Comparison of ENCODE assay signal across 10 mouse cellular contexts in genomic region chr4:119127229-119127628, GRCm38 (mm10). TPM values are rescaled to one million over a fixed set of nuclear protein-coding genes. Genes with fewer than 3 reads are reported as not detected.
DNase-seq lines count a peak whose midpoint lies in the region; ATAC-seq and TF ChIP-seq lines count a peak whose summit lies in the region.
"Had no signal": no experiment of that assay in that cellular context is flagged by ENCODE, and none has a peak within 500 bp of the region (broad histone marks: within the 10 kb centered on the region; RNA-seq: fewer than 3 reads in every experiment).

No protein-coding gene starts in this region.

- H3K9me3 ChIP-seq in CH12.LX (replicated peaks; ENCODE audit: low read length) = no peaks in the 10 kb centered on the region
- no peaks in the 10 kb centered on the region for H3K9me3 ChIP-seq in liver, embryonic 12.5 days (replicated peaks)
- H3K9me3 ChIP-seq in kidney, embryonic 16.5 days (ENCODE audit: low read length) = no peaks in the 10 kb centered on the region
- no peaks in the 10 kb centered on the region for H3K9me3 ChIP-seq in forebrain, embryonic 13.5 days (replicated peaks)
- H3K9me3 ChIP-seq: embryonic facial prominence, embryonic 12.5 days; midbrain, embryonic 12.5 days had no signal

- H3K79me2 ChIP-seq in CH12.LX (replicated peaks; ENCODE audit: control insufficient read depth, extremely low read depth, insufficient read depth, poor library complexity, severe bottlenecking) = no peaks in the 10 kb centered on the region

- no peak for ATAC-seq in liver, embryonic 12.5 days
- ATAC-seq in kidney, embryonic 16.5 days (ENCODE audit: low FRiP score, low TSS enrichment) = no peak
- no peak for ATAC-seq in forebrain, embryonic 13.5 days

- DNase-seq in B cell, adult 2 months = peak; percentile 76 to 81
- DNase-seq in CH12.LX (ENCODE audit: extremely low read depth) = peak; percentile 77
- peak; percentile 79 for DNase-seq in naive thymus-derived CD4-positive, alpha-beta T cell, adult 2 months (ENCODE audit: low read depth)
- DNase-seq in embryo, embryonic 11 days = no peak
- no peak for DNase-seq in left cerebral cortex, postnatal 4 days

- dilution Hi-C loops in CH12.LX (cut with MboI; ENCODE audit: extremely low pct_ligation_motif_present, extremely low pct_unique_long_range_greater_than_20kb, low sequenced_read_pairs) = no loop called here

- intact Hi-C loops in left cerebral cortex, postnatal 4 days (cut with DNase I) = no loop called here

- H3K4me3 ChIP-seq in CH12.LX (replicated peaks in 1 of 3; ENCODE audit: low read depth in 2 of 3, low read length in 2 of 3, poor library complexity in 1 of 3) = no peak overlapping the region
- no peak overlapping the region for H3K4me3 ChIP-seq in liver, embryonic 12.5 days
- H3K4me3 ChIP-seq in kidney, embryonic 16.5 days (ENCODE audit: low read length) = no peak overlapping the region
- H3K4me3 ChIP-seq in forebrain, embryonic 13.5 days = no peak overlapping the region
- H3K4me3 ChIP-seq: embryonic facial prominence, embryonic 12.5 days; midbrain, embryonic 12.5 days had no signal

- WGBS in liver, embryonic 12.5 days (ENCODE audit: insufficient replicate concordance) = 32% methylated on average over 6 of the region's 6 CpGs
- WGBS in kidney, embryonic 16.5 days = 62% methylated on average over 6 of the region's 6 CpGs
- WGBS in forebrain, embryonic 13.5 days = 84% methylated on average over 6 of the region's 6 CpGs

- peaks cover 24 to 84% of the 10 kb centered on the region in 2 experiments for H3K4me1 ChIP-seq in CH12.LX (ENCODE audit: control insufficient read depth in 1 of 2, insufficient read depth in 2 of 2)
- H3K4me1 ChIP-seq in liver, embryonic 12.5 days = peaks cover 82% of the 10 kb centered on the region
- H3K4me1 ChIP-seq in kidney, embryonic 16.5 days (ENCODE audit: insufficient read depth, low read length) = no peaks in the 10 kb centered on the region; the same call in 1 of the 2 replicates
- no peaks in the 10 kb centered on the region for H3K4me1 ChIP-seq in forebrain, embryonic 13.5 days
- H3K4me1 ChIP-seq: embryonic facial prominence, embryonic 12.5 days had no signal

- peak; percentile 92 for TF ChIP-seq EP300 in CH12.LX (IDR thresholded peaks at IDR 0.05; ENCODE audit: low read length)

- H3K27me3 ChIP-seq in CH12.LX (replicated peaks) = no peaks in the 10 kb centered on the region
- H3K27me3 ChIP-seq in liver, embryonic 12.5 days (replicated peaks) = no peaks in the 10 kb centered on the region
- no peaks in the 10 kb centered on the region for H3K27me3 ChIP-seq in kidney, embryonic 16.5 days (ENCODE audit: insufficient read depth, low read length)
- H3K27me3 ChIP-seq in forebrain, embryonic 13.5 days = no peaks in the 10 kb centered on the region
- H3K27me3 ChIP-seq: embryonic facial prominence, embryonic 12.5 days; midbrain, embryonic 12.5 days had no signal

- in situ Hi-C loops in CH12.LX (cut with MboI; ENCODE audit: low pct_ligation_motif_present, low pct_unique_long_range_greater_than_20kb, low sequenced_read_pairs) = loop anchor here (10.0 kb wide), 1 partner anchor 122 kb away; no protein-coding TSS in a partner anchor

- TF ChIP-seq POLR2A in CH12.LX (IDR thresholded peaks at IDR 0.05; ENCODE audit: low read depth, low read length) = peak; percentile 18; the same call in 1 of the 2 replicates

- no peak; the same call in 1 of the 2 replicates for TF ChIP-seq RAD21 in CH12.LX (IDR thresholded peaks at IDR 0.05; ENCODE audit: low read depth, low read length)

- peak overlapping the region; percentile 52 for H3K4me2 ChIP-seq in CH12.LX (ENCODE audit: insufficient read depth, low read depth, poor library complexity, severe bottlenecking)
- peak overlapping the region; percentile 20 for H3K4me2 ChIP-seq in liver, embryonic 12.5 days
- H3K4me2 ChIP-seq in kidney, embryonic 16.5 days (replicated peaks; ENCODE audit: low read depth, low read length) = no peak overlapping the region
- H3K4me2 ChIP-seq in forebrain, embryonic 13.5 days = no peak overlapping the region
- H3K4me2 ChIP-seq: embryonic facial prominence, embryonic 12.5 days; midbrain, embryonic 12.5 days had no signal

- TF ChIP-seq CTCF in CH12.LX (conservative IDR thresholded peaks at IDR 0.05 in 1 of 2, IDR thresholded peaks at IDR 0.05 in 1 of 2; ENCODE audit: low read depth in 2 of 2, low read length in 2 of 2) = no peak

- H3K9ac ChIP-seq in CH12.LX (ENCODE audit: insufficient read depth, low read depth) = 0 out of 2 replicates have a peak overlapping the region, but pooled peaks have one; percentile 14
- H3K9ac ChIP-seq in liver, embryonic 12.5 days = no peak overlapping the region
- H3K9ac ChIP-seq in kidney, embryonic 16.5 days (replicated peaks; ENCODE audit: low read length) = no peak overlapping the region
- H3K9ac ChIP-seq in forebrain, embryonic 13.5 days = no peak overlapping the region
- H3K9ac ChIP-seq: embryonic facial prominence, embryonic 12.5 days; midbrain, embryonic 12.5 days had no signal

- H3K27ac ChIP-seq in CH12.LX (ENCODE audit: insufficient read depth, low read depth) = 0 out of 2 replicates have a peak overlapping the region, but pooled peaks have one; percentile 31
- H3K27ac ChIP-seq in liver, embryonic 12.5 days = peak overlapping the region; percentile 58
- no peak overlapping the region for H3K27ac ChIP-seq in kidney, embryonic 16.5 days (ENCODE audit: low read length)
- H3K27ac ChIP-seq in forebrain, embryonic 13.5 days = no peak overlapping the region
- H3K27ac ChIP-seq: embryonic facial prominence, embryonic 12.5 days; midbrain, embryonic 12.5 days had no signal

- peaks cover 31 to 86% of the 10 kb centered on the region in 2 experiments for H3K36me3 ChIP-seq in CH12.LX (replicated peaks in 1 of 2; ENCODE audit: control insufficient read depth in 1 of 2, insufficient read depth in 1 of 2, low read length in 1 of 2)
- peaks cover 100% of the 10 kb centered on the region for H3K36me3 ChIP-seq in liver, embryonic 12.5 days
- H3K36me3 ChIP-seq in kidney, embryonic 16.5 days (ENCODE audit: insufficient read depth, low read length) = peaks cover 18% of the 10 kb centered on the region
- peaks cover 70% of the 10 kb centered on the region for H3K36me3 ChIP-seq in forebrain, embryonic 13.5 days (ENCODE audit: poor library complexity, severe bottlenecking)

TF ChIP-seq in CH12.LX, 34 proteins besides CTCF, POLR2A, EP300 and RAD21 (continues in another document):
- TF ChIP-seq MXI1 (IDR thresholded peaks at IDR 0.05; ENCODE audit: low read depth, low read length) (peak; percentile 68), IRF4 (IDR thresholded peaks at IDR 0.05; ENCODE audit: low read depth, low read length) (peak; percentile 94), POLR2AphosphoS2 (IDR thresholded peaks at IDR 0.05; ENCODE audit: low read depth, low read length) (no peak), ZC3H11A (IDR thresholded peaks at IDR 0.05; ENCODE audit: low read depth, low read length) (no peak), PAX5 (IDR thresholded peaks at IDR 0.05; ENCODE audit: low read length) (no peak), CHD2 (IDR thresholded peaks at IDR 0.05; ENCODE audit: low read length) (peak; percentile 53), TCF12 (IDR thresholded peaks at IDR 0.05; ENCODE audit: low read depth, low read length) (peak; percentile 61), KAT2A (IDR thresholded peaks at IDR 0.05; ENCODE audit: insufficient replicate concordance, low read length) (no peak), MAFK (IDR thresholded peaks at IDR 0.05; ENCODE audit: insufficient replicate concordance, low read length) (0 out of 2 replicates have a peak, but pooled peaks have one; percentile 38), RCOR1 (conservative IDR thresholded peaks at IDR 0.05; ENCODE audit: low read depth, low read length) (peak; percentile 73; the same call in 1 of the 2 replicates), HCFC1 (IDR thresholded peaks at IDR 0.05; ENCODE audit: low read depth, low read length) (peak; percentile 46), ZMIZ1 (IDR thresholded peaks at IDR 0.05; ENCODE audit: low read depth, low read length) (peak; percentile 78), SMC3 (IDR thresholded peaks at IDR 0.05; ENCODE audit: low read depth, low read length) (peak; percentile 21; the same call in 1 of the 2 replicates), ETS1 (conservative IDR thresholded peaks at IDR 0.05; ENCODE audit: low read depth, low read length) (peak; percentile 47), SIN3A (IDR thresholded peaks at IDR 0.05; ENCODE audit: low read length) (peak; percentile 71), MAX (IDR thresholded peaks at IDR 0.05; ENCODE audit: low read length) (peak; percentile 55; the same call in 1 of the 2 replicates), MAZ (IDR thresholded peaks at IDR 0.05; ENCODE audit: low read depth, low read length) (peak; percentile 40; the same call in 1 of the 2 replicates), USF2 (conservative IDR thresholded peaks at IDR 0.05; ENCODE audit: low read depth, low read length) (no peak), USF1 (IDR thresholded peaks at IDR 0.05; ENCODE audit: low read depth, low read length) (no peak), ZKSCAN1 (IDR thresholded peaks at IDR 0.05; ENCODE audit: borderline replicate concordance, low read depth, low read length) (no peak), TBP (conservative IDR thresholded peaks at IDR 0.05; ENCODE audit: low read depth, low read length) (0 out of 2 replicates have a peak, but pooled peaks have one; percentile 52), JUND (conservative IDR thresholded peaks at IDR 0.05; ENCODE audit: low read depth, low read length) (no peak; the same call in 1 of the 2 replicates), CHD1 (IDR thresholded peaks at IDR 0.05; ENCODE audit: low read depth, low read length) (0 out of 2 replicates have a peak, but pooled peaks have one; percentile 46)

RNA-seq across cellular contexts. Expression of gene Slc2a1, which starts 18.7 kb away (rescaled TPM):
- total RNA-seq in CH12.LX (2012; rRNA removed) (26.8 and 46.2 TPM in 2 replicates), CH12.LX (2014; rRNA removed) (55.3 and 64.9 TPM in 2 replicates)
- 30.5 and 33.4 TPM in 2 replicates for polyA plus RNA-seq in CH12.LX (2012; ENCODE audit: insufficient read length, low read depth)
- polyA plus RNA-seq in liver, embryonic 12.5 days (2016; fragmentation: Nextera tagmentation; extraction: Ambion mirVana) = 309 TPM in 2 replicates
- 98.6 and 98.8 TPM in 2 replicates for polyA plus RNA-seq in kidney, embryonic 16.5 days (2015; fragmentation: Nextera tagmentation; extraction: Ambion mirVana)
- polyA plus RNA-seq in forebrain, embryonic 13.5 days (2015; fragmentation: Nextera tagmentation; extraction: Ambion mirVana) = 95.4 and 96.2 TPM in 2 replicates
- 10 to 100 TPM; 33.5 to 34.1 TPM for total RNA-seq in left cerebral cortex, postnatal 4 days (2021)

RNA-seq across cellular contexts. Expression of gene Zfp691, which starts 46.8 kb away (rescaled TPM):
- total RNA-seq in CH12.LX (2012; rRNA removed) (4.6 and 4.7 TPM in 2 replicates), CH12.LX (2014; rRNA removed) (2.3 and 3.2 TPM in 2 replicates)
- 3.8 and 4.0 TPM in 2 replicates for polyA plus RNA-seq in CH12.LX (2012; ENCODE audit: insufficient read length, low read depth)
- polyA plus RNA-seq in liver, embryonic 12.5 days (2016; fragmentation: Nextera tagmentation; extraction: Ambion mirVana) = 3.6 and 3.8 TPM in 2 replicates
- 9.5 and 9.8 TPM in 2 replicates for polyA plus RNA-seq in kidney, embryonic 16.5 days (2015; fragmentation: Nextera tagmentation; extraction: Ambion mirVana)
- polyA plus RNA-seq in forebrain, embryonic 13.5 days (2015; fragmentation: Nextera tagmentation; extraction: Ambion mirVana) = 9.1 and 9.3 TPM in 2 replicates
- 1 to 10 TPM; 4.5 to 8.7 TPM for total RNA-seq in left cerebral cortex, postnatal 4 days (2021)

Comparison
In these comparisons a context has a peak if more than half of its experiments do, and no peak if none do; other contexts are left out.
1. DNase-seq: peak in B cell, adult 2 months (2 of 2), CH12.LX (single experiment) and naive thymus-derived CD4-positive, alpha-beta T cell, adult 2 months (single experiment); none in embryo, embryonic 11 days (single experiment) and left cerebral cortex, postnatal 4 days (single experiment).
2. H3K27ac ChIP-seq: peak in CH12.LX (single experiment) and liver, embryonic 12.5 days (single experiment); none in kidney, embryonic 16.5 days (single experiment) and forebrain, embryonic 13.5 days (single experiment).
3. H3K4me2 ChIP-seq: peak in CH12.LX (single experiment) and liver, embryonic 12.5 days (single experiment); none in kidney, embryonic 16.5 days (single experiment) and forebrain, embryonic 13.5 days (single experiment).